Mouse (Mus musculus): ENCODE data around the gene Pip5k1a.
"Not testable (repeated sequence)": the region's sequence is repeated elsewhere in the genome, so short reads cannot be mapped to it uniquely, and the experiment has no call there.

Gene Pip5k1a

DNA sequence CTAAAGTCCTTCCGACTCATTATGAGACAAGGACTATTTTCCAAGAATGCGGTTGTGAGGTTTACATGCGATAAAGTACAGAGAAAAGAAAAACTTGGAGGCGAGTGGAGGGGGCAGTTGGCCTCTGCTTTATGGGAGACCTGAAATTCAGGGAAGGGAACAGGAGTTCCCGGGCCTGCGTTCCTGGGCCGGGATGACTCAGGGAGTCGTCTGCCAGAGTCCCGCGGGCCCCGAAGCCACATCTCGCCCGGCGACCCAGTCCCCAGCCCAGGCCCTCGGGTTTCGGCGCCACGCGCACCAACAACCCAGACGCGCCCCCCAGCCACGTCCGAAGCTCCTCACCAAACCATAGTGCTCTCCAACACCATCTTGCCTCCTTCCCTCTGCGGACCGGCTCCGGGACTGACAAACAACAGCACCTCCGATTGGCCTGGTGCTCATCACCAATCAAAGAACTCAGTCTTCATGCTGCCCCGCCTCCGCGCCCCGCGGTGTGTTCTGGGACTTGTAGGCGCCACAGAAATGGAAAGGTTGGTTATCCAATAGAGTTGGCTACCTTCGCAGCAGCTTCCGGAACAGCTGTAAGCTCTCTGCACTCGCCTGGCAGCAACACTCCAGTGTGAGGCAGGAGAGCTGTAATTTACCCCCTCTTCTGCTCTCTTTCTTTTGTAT, 64.4 kb downstream of the Pip5k1a start, which contains the start of gene Psmd4:
Gene Psmd4 (minus strand): TSS at position 449 of the 672 bp plus-strand sequence.
- peak; percentile 97 for DNase-seq (ENCODE audit: low spot score in 2 of 2)

DNA sequence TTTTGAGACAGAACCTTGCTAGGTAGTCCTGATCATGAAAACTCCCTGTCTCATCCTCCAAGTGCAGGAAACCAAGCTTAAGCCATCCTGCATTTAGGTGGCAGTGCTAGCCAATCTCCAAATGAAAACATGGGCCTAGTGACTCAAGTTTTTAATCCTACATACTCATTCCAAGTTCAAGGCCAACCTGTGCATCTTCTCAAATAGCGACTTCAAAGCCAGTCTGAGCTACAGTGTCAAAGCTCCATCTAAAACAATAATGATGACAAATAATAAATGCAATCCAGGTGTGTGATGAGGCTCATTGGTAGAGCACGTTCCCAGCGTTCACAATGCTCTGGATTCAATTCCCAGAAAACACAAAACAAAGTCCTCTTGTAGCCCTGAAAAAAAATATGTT, 65.1 kb downstream of the Pip5k1a start:
- DNase-seq (ENCODE audit: low spot score in 2 of 2) = no peak

DNA sequence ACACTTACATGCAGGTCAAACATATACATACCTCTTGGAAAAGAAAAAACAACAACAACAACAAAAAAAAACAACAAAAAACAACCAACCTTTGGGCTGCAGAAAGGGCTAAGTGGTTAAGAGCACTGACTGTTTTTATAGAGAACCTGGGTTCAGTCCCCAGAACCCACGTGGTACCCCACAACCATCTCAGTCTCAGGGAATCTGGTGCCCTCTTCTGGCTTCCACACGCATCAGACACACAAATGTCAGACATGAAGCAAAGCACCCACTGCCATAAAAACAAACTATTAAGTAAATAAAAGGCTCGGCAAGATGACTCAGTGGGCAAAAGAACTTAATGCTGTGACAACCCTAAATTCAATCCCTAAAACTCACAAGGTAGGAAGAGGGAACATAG, 76.8 kb downstream of the Pip5k1a start:
- DNase-seq (ENCODE audit: low spot score in 2 of 2) = no peak

DNA sequence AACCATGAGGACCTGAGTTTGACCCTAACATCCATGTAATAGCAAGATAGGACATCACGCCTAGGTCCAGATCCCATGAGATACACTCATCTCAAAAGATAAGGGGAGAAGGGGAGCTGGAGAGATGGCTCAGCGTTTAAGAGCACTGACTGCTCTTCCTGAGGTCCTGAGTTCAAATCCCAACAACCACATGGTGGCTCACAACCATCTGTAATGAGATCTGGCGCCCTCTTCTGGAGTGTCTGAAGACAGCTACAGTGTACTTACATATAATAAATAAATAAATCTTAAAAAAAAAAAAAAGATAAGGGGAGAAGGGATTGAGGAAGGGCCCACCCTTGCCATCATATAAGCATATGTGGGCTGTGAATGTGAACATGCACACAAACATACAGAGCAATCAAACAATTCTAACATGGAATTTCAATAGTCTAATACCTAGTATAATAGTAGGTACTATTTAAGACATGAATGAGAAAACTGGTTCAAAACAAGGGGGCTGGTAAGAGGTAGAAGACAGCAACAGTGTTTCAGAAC, 77.4 kb downstream of the Pip5k1a start:
- DNase-seq (ENCODE audit: low spot score in 2 of 2) = not testable (repeated sequence)

DNA sequence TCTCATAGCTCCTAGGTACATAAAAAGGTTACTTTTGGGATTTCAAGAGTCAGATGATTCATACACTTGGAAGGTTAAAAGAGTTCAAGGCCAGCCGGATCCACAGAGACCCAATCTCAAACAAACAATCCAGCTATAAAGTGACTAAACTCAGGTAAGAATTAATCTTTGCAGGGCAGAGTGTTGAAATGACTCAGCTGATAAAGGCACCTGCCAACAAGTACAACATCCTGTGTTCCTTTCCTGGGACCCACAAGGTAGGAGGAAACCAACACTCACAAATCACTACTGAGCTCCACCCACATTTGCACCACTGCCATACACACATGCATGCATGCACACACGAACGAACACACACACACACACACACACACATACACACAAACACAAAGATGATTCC, 78.1 kb downstream of the Pip5k1a start:
- no peak for DNase-seq (ENCODE audit: low spot score in 2 of 2)

DNA sequence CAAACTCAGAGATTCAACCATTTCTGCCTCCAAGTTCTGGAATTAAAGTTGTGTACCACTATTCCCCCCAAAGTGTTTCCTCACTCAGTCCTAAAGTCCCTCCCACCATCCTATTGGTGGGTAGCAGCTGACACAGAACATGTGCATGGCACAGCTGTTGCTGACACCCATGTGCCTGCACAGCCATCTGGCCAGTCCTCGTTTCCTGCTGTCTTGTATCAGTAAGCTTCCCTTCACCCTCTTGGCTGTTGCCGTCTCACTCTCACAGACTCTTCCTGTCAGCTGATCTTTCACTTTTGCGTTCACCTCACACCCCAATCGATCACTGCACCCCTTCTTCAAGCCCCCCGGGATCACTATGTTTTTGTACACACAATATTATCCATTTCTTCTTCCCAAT, 79.0 kb downstream of the Pip5k1a start:
- DNase-seq (ENCODE audit: low spot score in 2 of 2) = no peak

DNA sequence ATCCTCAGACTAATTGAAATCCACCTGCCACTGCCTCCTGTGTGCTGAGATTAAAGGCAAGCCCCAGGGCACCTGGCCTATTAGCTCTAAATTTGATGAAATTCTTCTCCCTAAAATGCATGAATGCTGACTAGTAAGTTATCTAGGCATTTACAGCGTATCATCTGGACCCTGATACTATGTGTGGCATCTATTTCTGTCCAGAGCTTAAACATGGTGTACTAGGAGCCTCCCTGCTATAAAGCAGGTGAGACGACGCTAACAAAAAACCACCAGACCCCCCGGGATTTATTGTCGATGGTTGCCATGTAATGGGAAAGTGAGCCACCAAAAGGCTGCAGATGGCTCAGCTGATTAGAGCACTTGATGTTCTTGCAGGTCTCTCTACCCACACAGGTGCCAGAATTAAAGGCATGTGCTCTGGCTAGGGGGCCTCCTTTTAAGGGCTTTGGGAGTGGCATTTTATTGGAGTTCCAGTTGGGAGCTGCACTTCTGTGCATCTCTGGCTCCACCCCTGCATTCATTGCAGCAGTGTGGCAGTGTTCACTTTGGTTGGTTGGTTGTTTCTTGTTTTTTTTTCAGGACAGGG, 79.6 kb downstream of the Pip5k1a start:
- DNase-seq (ENCODE audit: low spot score in 2 of 2) = no peak

DNA sequence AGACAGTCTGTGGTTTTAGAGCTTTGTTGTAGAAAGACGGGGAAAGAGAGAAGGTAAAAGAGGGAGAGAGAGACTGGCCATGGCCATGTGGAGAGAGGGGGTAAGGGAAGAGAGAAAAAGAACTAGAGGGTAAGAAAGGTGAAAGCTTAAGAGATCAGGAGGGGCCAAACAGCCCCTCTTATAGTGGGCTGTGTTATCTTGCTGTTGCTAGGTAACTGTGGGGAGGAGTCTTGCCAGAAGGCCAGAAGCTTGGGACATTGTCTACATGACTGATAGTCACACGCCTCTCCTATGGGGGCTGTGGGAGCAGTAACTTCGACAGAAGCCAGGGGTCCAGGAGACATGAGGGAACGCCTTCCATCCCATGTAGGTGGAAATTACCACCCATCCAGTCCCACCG, 81.5 kb downstream of the Pip5k1a start:
- DNase-seq (ENCODE audit: low spot score in 2 of 2) = no peak

DNA sequence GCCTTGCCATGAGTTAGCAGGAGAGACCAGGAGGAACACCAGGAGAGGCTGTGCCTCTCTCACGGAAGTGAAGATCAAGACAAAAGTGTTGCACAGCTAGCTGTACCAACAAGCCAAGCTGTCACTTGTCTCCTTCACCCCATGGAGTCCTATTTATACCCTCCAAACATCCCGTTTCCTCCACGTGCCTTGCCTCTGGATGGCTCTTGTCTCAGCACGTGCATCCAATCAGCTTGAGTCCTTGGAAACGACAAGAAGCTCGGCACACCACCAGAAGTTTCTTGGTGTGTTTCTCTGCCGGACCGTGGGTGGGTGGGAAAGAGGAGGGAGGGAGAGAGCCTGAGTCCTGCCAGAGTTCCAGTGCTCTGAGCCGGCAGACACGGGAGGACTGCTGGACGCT, 82.2 kb downstream of the Pip5k1a start:
- no peak for DNase-seq (ENCODE audit: low spot score in 2 of 2)

DNA sequence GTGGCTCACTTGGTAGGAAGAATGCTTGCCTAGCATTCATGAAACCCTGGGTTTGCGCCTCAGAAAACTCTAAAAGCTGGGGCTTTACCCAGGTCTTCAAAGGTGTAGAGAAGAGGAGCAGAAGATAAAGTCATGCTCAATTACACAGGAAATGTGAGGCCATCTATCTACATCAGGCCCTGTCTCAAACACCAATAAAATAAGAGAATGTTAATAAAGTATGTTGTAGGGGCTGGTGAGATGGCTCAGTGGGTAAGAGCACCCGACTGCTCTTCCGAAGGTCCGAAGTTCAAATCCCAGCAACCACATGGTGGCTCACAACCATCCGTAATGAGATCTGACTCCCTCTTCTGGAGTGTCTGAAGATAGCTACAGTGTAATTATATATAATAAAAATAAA, 85.8 kb downstream of the Pip5k1a start:
- DNase-seq (ENCODE audit: low spot score in 2 of 2) = not testable (repeated sequence)

DNA sequence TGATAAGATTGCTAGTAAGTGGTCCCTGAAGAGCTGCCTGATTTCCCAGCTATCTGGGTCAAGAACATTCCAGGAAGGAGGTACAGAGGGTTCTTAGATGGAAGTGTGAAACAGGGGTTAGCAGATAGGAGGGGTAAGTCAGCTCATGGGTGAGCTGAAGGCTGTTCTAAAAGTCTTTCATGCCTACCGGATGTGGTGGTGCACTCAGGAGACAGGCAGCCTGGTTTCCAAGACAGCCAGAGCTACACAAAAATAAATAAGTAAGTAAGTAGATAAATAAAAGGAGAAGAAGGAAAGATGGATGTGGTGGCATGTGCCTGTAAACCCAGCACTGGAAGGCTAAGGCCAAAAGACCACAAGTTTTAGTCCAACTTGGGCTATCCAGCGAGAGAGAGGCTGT, 88.0 kb downstream of the Pip5k1a start:
- DNase-seq (ENCODE audit: low spot score in 2 of 2) = no peak

DNA sequence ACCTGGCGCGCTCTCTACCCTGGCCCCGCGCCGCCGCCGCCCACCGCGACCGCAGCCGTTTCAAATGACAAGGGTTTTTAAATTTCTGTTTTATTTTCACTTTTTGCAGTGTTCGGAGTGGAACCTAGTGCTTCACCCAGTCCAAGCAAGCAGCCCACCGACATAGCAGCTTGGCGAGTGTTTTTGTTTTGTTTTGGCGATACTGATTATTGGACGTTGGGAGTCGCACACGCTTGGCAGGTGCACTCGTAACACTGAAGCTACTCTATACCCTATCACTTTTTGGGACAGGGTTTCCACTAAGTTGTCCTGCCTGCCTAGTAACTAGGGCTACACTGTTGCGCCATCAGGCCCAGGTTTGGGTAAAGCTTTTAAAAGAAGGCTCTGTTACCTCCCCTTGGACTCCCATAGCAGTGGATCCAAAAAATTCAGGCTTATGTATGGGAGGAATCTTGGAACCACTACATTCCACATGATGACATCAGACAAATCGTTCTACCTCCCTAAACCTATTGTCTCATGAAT, 90.1 kb downstream of the Pip5k1a start:
- DNase-seq (ENCODE audit: low spot score in 2 of 2) = no peak

DNA sequence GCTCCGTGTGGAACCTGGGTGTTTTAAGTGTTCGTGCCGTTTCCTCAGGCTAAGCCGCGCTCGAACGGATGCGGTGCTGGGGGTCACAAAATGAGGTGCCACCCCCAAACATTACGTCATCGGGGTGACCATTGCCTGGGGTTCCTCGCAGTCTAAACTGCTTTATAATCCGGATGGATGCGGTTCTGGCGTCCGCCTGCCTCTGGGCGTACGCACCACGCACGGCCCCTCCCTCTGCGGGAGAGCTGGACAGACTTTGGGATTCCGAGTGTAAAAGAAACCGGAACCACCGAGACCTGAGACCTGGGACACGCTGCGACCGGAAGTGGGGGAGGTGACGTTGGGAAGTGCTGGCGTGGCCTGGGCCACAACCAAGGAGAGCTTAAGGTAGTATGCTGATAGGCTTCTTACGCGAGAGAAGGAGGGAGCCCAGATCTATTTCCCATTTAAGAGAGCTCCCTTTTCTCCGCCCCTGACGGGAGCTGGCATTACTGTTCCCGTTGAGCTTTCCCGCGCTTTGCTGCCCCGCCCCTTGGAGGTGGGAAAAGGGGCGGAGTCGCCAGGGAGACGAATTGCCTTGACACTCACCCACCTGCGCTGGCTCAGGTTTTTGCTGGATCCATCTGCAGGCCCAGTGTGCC, 90.7 kb downstream of the Pip5k1a start:
- peak; percentile 75 to 83 for DNase-seq (ENCODE audit: low spot score in 2 of 2)

DNA sequence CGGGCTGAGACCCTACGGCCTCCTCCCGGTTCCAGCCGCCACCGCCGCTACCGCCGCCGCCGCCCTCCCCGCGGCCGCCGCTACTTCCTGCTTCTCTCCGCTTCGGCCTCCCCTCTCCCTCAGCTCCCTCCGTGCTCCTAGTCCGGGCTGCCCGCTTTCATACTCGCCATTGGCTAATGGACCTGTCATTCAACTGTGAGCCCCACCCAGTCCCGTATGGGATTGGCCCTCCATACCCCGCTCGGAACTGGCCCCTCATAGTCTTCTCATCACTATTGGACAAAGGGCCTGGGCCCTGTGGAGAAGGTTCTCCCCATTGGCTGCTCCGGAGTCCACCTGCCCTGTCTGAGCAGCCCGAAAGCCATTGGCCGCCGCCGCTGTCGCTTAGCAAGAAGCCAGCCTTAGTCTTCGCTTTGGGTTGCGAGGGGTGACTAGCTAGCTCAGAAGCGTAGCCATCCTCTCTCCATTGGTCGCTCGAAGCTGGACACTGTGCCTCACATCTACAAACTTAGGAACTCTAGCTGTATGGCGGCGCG, 91.3 kb downstream of the Pip5k1a start, which contains the start of gene Zfp687:
Gene Zfp687 (minus strand): TSS at position 112 of the 536 bp plus-strand sequence.
- peak; percentile 100 for DNase-seq (ENCODE audit: low spot score in 2 of 2)

DNA sequence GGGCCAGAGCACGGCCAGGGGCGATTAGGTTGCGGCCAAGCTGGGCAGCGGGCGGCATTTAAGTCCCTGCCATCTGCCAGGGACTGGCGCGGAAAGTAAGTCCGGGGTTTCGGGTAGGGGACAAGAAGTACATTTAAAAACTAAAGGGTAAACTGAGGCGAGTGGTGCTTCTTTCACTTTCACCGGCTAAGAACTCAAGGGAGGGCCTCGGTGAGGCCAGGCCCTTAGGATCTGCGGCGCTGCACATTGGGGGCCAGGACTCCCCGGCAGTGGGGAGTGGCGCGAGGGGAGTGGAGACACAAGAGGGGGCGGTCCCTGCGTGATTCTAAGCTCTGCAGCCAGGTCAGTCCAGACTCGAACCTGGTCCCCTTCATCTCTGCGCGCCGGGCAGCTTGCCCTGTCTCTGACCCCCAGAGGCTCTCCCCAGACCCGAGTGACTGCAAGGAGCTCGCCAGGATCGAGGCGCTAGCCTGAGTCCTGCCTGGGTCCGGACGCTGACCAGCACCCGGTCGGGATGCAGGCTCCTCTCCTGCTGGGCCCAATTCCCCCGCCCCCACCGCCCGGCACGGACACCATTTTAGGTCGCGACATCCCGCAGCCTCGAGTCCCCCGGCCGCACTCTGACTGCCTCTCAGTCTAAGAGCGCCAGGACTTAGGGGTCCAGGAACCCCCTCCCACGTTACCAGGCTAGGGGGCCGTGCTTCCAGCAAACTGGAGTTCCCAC, 92.1 kb downstream of the Pip5k1a start:
- DNase-seq (ENCODE audit: low spot score in 2 of 2) = no peak

DNA sequence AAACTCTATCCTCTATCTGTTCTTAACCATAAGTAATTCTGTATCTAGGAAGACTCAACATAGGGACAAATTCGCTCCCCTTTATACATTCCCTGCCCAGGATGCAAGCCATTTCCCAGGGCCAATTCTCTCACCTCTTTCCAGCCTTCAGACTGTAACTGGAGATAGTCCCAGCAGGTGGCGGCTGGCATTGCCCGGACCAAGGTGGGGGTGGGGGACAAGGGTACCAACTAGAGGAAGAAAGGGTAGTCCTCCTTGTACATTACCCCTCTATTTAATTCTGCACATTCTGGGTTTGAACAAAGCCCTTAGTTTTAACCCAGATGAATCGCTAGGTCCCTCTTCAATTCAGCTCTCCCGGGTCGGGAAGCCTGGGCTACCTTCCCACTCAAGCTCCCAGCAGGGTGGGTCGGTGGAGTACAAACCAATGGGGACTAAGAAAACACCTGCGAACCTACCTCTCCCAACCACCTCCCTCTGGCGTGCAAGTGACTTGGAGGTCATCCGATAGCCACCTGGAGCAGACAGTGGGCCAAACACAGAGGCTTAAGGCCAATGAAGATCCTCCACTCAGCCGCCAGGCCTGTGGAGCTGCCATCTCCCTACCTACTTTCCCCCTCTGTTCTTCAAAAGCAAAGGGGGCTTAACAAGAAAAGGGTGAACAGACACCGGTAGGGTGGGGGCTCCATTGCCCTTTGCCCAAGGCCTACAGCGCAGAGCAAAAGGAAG, 92.9 kb downstream of the Pip5k1a start:
- no peak for DNase-seq (ENCODE audit: low spot score in 2 of 2)

DNA sequence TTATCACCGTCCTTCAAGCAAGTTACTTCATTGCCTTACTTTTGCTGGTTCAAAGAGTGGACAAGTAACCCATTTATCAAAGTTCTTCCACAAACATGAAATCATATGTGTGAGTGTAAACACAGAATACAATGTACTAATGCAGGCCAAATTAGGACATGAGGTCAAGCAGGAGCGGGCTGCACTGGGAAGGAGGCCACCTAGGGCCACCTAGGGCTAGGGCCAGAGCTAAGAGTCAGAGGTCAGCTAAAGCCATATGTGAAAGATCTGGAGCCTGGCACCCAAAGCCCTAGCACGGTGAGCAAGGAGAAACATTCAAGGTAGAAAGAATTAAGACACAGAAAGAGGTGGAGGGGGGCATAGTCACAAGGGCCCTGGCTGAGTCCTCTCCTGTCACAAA, 93.7 kb downstream of the Pip5k1a start:
- DNase-seq (ENCODE audit: low spot score in 2 of 2) = no peak

DNA sequence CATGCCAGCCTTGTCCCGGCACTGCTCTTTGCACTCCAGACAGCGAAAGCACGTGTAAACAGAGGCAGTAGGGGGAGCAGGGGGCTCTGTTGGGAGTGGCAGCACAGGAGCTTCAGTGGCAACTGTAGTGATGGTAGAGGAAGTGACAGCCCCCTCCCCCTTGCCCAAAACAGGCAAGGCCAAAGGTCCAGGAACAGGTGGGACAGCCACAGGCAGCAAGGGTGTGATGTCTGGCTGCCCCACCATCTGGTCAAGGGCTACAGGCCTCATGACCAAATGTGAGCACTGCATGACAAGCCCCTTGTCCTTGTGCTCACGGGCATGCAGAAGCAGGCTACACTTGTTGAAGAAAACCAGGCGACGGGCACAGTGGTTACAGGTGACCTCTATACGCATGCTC, 96.3 kb downstream of the Pip5k1a start:
- no peak for DNase-seq (ENCODE audit: low spot score in 2 of 2)

All from frontal cortex, postnatal 25 days (tissue).